Mouse (Mus musculus) myocyte (in vitro differentiated cells): ENCODE measurements around the gene Gm20604. TPM values are rescaled to one million over a fixed set of nuclear protein-coding genes. Genes with fewer than 3 reads are reported as not detected.

Experiments used
- H3K27me3 ChIP-seq: one replicate; pipeline ENCODE4 v1.6.1; 2011; ENCODE audit not compliant: control insufficient read depth, insufficient read depth, insufficient read length
- H3K36me3 ChIP-seq: one replicate; pipeline ENCODE4 v1.6.1; 2011; ENCODE audit not compliant: control insufficient read depth, insufficient read depth
- H3K4me2 ChIP-seq: one replicate; pipeline ENCODE4 v1.6.1; 2011; ENCODE audit warnings: low read depth, control low read depth
- H3K4me3 ChIP-seq: one replicate; pipeline ENCODE4 v1.5.1; 2011; ENCODE audit warnings: mild to moderate bottlenecking, control low read depth, moderate library complexity
- H3K79me2 ChIP-seq: one replicate; pipeline ENCODE4 v1.6.1; 2011; ENCODE audit not compliant: control insufficient read depth, insufficient read depth
- H3ac ChIP-seq: one replicate; pipeline ENCODE4 v1.6.1; 2011; ENCODE audit not compliant: control insufficient read depth, insufficient read length
- CEBPB ChIP-seq: IDR thresholded peaks from 2 replicates; pipeline ENCODE4 v1.6.1; 2011; ENCODE audit warnings: mild to moderate bottlenecking, moderate library complexity; ENCODE audit not compliant: poor library complexity, insufficient read depth, severe bottlenecking
- E2F4 ChIP-seq: IDR thresholded peaks from one replicate; pipeline ENCODE4 v1.6.1; 2011; ENCODE audit warnings: mild to moderate bottlenecking, control low read depth, moderate library complexity; ENCODE audit not compliant: insufficient read depth
- MAX ChIP-seq: IDR thresholded peaks from one replicate; pipeline ENCODE4 v1.6.1; 2011; ENCODE audit warnings: low read depth, mild to moderate bottlenecking, control low read depth
- MYOD1 ChIP-seq, 3 experiments: IDR thresholded peaks; one replicate each; pipeline ENCODE4 v1.6.1; 2011; ENCODE audit warnings: control low read depth in 2 of 3, low read depth in 2 of 3, mild to moderate bottlenecking in 2 of 3, moderate library complexity in 1 of 3; ENCODE audit not compliant: insufficient read length in 2 of 3, control insufficient read depth in 1 of 3
- MYOG ChIP-seq, 3 experiments: IDR thresholded peaks; one replicate each; pipeline ENCODE4 v1.6.1; 2011; ENCODE audit warnings: control low read depth in 2 of 3, low read depth in 2 of 3, mild to moderate bottlenecking in 2 of 3; ENCODE audit not compliant: insufficient read length in 2 of 3, control insufficient read depth in 1 of 3, insufficient read depth in 1 of 3
- POLR2A ChIP-seq: IDR thresholded peaks from one replicate; pipeline ENCODE4 v1.6.1; 2011; ENCODE audit warnings: low read depth, mild to moderate bottlenecking, control low read depth, moderate library complexity; ENCODE audit not compliant: insufficient read length
- POLR2AphosphoS2 ChIP-seq: IDR thresholded peaks from one replicate; pipeline ENCODE4 v1.6.1; 2011; ENCODE audit warnings: low read depth, control low read depth; ENCODE audit not compliant: insufficient read length
- REST ChIP-seq: IDR thresholded peaks from one replicate; pipeline ENCODE4 v1.6.1; 2011; ENCODE audit warnings: mild to moderate bottlenecking, control low read depth, moderate library complexity; ENCODE audit not compliant: insufficient read depth, insufficient read length
- SRF ChIP-seq: IDR thresholded peaks from one replicate; pipeline ENCODE4 v1.6.1; 2011; ENCODE audit warnings: low read depth; ENCODE audit not compliant: control insufficient read depth, insufficient read length
- TCF12 ChIP-seq: IDR thresholded peaks from one replicate; pipeline ENCODE4 v1.6.1; 2011; ENCODE audit warnings: mild to moderate bottlenecking, control low read depth; ENCODE audit not compliant: poor library complexity, insufficient read depth, severe bottlenecking
- TCF3 ChIP-seq: IDR thresholded peaks from one replicate; pipeline ENCODE4 v1.6.1; 2011; ENCODE audit warnings: low read depth, control low read depth; ENCODE audit not compliant: insufficient read length
- USF1 ChIP-seq: IDR thresholded peaks from one replicate; pipeline ENCODE4 v1.6.1; 2011; ENCODE audit warnings: low read depth, mild to moderate bottlenecking, control low read depth, moderate library complexity
- polyA plus RNA-seq: library from polyadenylated mRNA; unstranded; fragments of >200 nt; fragmentation: generic; extraction: Trizol; gene quantifications from one replicate; pipeline ENCODE4 v1.2.1, GENCODE M21; 2012; ENCODE audit warnings: missing spikeins

The Gm20604 gene
- polyA plus RNA-seq, 1 experiment = 5.7 TPM

DNA sequence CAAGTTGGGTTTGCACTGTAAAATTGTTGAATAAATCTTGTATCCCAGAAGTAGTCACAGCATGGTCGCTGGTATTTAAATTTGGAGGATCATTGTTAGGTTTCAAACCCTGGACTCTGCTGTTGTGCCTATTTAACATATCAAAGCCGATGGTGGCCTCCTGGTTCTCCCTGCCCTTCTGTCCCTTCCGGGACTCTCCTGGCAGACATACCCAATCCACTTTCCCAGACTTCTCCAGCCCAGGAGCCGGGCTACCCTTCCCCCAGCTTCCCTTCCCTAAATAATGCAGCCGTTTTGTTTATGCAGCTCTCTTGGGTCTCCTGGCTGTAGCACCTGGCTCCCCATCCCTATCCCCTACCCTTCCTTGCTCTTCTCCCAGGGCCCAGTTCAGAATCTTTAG, 464 bp upstream of the Gm20604 start:
- Histone ChIP-seq H3ac (peak overlapping the region; percentile 79), H3K36me3 (no peaks in the 10 kb centered on the region), H3K79me2 (peaks cover 57% of the 10 kb centered on the region), H3K27me3 (no peaks in the 10 kb centered on the region), H3K4me2 (peak overlapping the region; percentile 100), H3K4me3 (peak overlapping the region; percentile 85)
- no peak for TF ChIP-seq TCF12

- Histone ChIP-seq H3K4me2 (peak within 1 kb of the TSS; percentile 100), H3K4me3 (peak within 1 kb of the TSS; percentile 85), H3K79me2 (peaks cover 65% of the 10 kb centered on the region), H3K36me3 (no peaks in the 10 kb centered on the region), H3ac (peak within 1 kb of the TSS; percentile 79), H3K27me3 (no peaks in the 10 kb centered on the region)
- no peak for TF ChIP-seq TCF12
- no peak for TF ChIP-seq TCF3
- TF ChIP-seq MYOD1 (IDR thresholded peaks at IDR 0.05; ENCODE audit: control insufficient read depth in 1 of 3, insufficient read length in 2 of 3, low read depth in 2 of 3) = peak in 1 of 3 experiments; percentile 37
- TF ChIP-seq MAX = no peak
- peak; percentile 62 for TF ChIP-seq POLR2AphosphoS2
- no peak for TF ChIP-seq SRF
- TF ChIP-seq MYOG (IDR thresholded peaks at IDR 0.05; ENCODE audit: control insufficient read depth in 1 of 3, insufficient read depth in 1 of 3, insufficient read length in 2 of 3, low read depth in 2 of 3) = peak in 1 of 3 experiments; percentile 2
- no peak for TF ChIP-seq REST
- TF ChIP-seq POLR2A = peak; percentile 63
Measured at GRCm38 (mm10) chr12:102757689-102758402, 626 bp downstream of the Gm20604 start, which contains the start of the genes Gm28051, Gon7 and Ubr7. Gene Gm28051, minus strand, starts transcription at chr12:102757765. Gene Gon7, minus strand, starts transcription at chr12:102757803. Gene Ubr7, plus strand, starts transcription at chr12:102757967.

GRCm38 (mm10) chr12:102757055-102757688, 1.3 kb downstream of the Gm20604 start:
- TF ChIP-seq CEBPB = no peak
- TF ChIP-seq MAX = no peak
- TF ChIP-seq POLR2A = no peak
- TF ChIP-seq MYOD1 (IDR thresholded peaks at IDR 0.05; ENCODE audit: control insufficient read depth in 1 of 3, insufficient read length in 2 of 3, low read depth in 2 of 3) = no peak
- no peaks in the 10 kb centered on the region for H3K27me3 ChIP-seq
- peak overlapping the region; percentile 79 for H3ac ChIP-seq
- peak overlapping the region; percentile 85 for H3K4me3 ChIP-seq
- peak overlapping the region; percentile 89 for H3K4me2 ChIP-seq
- peaks cover 71% of the 10 kb centered on the region for H3K79me2 ChIP-seq
- H3K36me3 ChIP-seq = no peaks in the 10 kb centered on the region

- peaks cover 79% of the 10 kb centered on the region for H3K79me2 ChIP-seq
- TF ChIP-seq MAX (no peak), USF1 (no peak), TCF12 (no peak)
Measured at GRCm38 (mm10) chr12:102756304-102756703, 2.2 kb downstream of the Gm20604 start.

DNA sequence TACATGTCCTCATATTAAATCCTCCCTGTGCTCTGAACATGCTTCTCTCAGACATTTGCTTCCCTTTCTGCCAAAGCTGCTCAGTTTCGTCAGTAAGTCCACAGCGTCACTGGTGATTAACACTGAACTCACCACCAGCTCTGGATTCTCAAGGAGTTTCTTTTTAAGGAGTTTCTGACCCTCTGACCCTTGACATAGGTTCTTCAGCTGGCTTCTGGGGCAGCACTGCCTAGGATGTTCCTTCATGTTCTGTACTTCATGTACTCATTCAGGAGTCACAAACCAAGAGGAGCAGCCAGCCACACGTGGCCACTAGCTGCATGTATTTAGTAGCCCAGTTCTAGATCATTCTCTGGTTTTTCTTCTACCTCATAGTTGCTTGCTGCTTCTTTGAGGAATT, 10.2 kb downstream of the Gm20604 start:
- Histone ChIP-seq H3ac (no peak overlapping the region), H3K36me3 (no peaks in the 10 kb centered on the region), H3K4me2 (no peak overlapping the region), H3K4me3 (no peak overlapping the region), H3K79me2 (peaks cover 80% of the 10 kb centered on the region), H3K27me3 (no peaks in the 10 kb centered on the region)
- TF ChIP-seq MYOD1 (IDR thresholded peaks at IDR 0.05; ENCODE audit: control insufficient read depth in 1 of 3, insufficient read length in 2 of 3, low read depth in 2 of 3) (no peak), MYOG (IDR thresholded peaks at IDR 0.05; ENCODE audit: control insufficient read depth in 1 of 3, insufficient read depth in 1 of 3, insufficient read length in 2 of 3, low read depth in 2 of 3) (no peak), MAX (no peak), POLR2A (no peak), POLR2AphosphoS2 (no peak), TCF12 (no peak), TCF3 (no peak), E2F4 (no peak), SRF (no peak), REST (no peak), USF1 (no peak), CEBPB (no peak)

More at GRCm38 (mm10) chr12:102756304-102756703, 2.2 kb downstream of the Gm20604 start:
- H3K27me3 ChIP-seq = no peaks in the 10 kb centered on the region
- no peaks in the 10 kb centered on the region for H3K36me3 ChIP-seq
- peak overlapping the region; percentile 89 for H3K4me2 ChIP-seq
- no peak overlapping the region for H3ac ChIP-seq
- peak overlapping the region; percentile 85 for H3K4me3 ChIP-seq
